Mouse (Mus musculus) MEL (cell line): ENCODE data around the gene Gpr158. TPM values are rescaled to one million over a fixed set of nuclear protein-coding genes. Genes with fewer than 3 reads are reported as not detected.

Experiments
- DNase-seq: peaks from one replicate; pipeline ENCODE4 v3.0.0; 2011; ENCODE audit warnings: low read depth, low spot score
- H3K27ac ChIP-seq: 2 replicates; pipeline ENCODE4 v1.5.1; 2012; ENCODE audit warnings: low read depth, mild to moderate bottlenecking, control low read depth, low read length, moderate library complexity; ENCODE audit not compliant: control insufficient read depth
- H3K27me3 ChIP-seq, 2 experiments: fragments of 150-350 bp in 1 of 2; sonication (generic) in 1 of 2; 2 replicates each; pipeline ENCODE4 v1.6.1; 2012; ENCODE audit warnings: low read length in 2 of 2, mild to moderate bottlenecking in 2 of 2, improper control_type of control experiment in 1 of 2, moderate library complexity in 1 of 2; ENCODE audit not compliant: insufficient read depth in 2 of 2, control insufficient read depth in 1 of 2
- H3K36me3 ChIP-seq, 2 experiments: 2 replicates each; pipeline ENCODE4 v1.6.1; 2012 to 2014; ENCODE audit warnings: low read length in 2 of 2, improper control_type of control experiment in 1 of 2, inconsistent platforms in 1 of 2, mild to moderate bottlenecking in 1 of 2; ENCODE audit not compliant: insufficient read depth in 2 of 2, control insufficient read depth in 1 of 2
- H3K4me1 ChIP-seq, 2 experiments: fragments of 150-350 bp in 1 of 2; sonication (generic) in 1 of 2; 2 replicates each; pipeline ENCODE4 v1.6.1; 2012; ENCODE audit warnings: low read length in 2 of 2, improper control_type of control experiment in 1 of 2, mild to moderate bottlenecking in 1 of 2; ENCODE audit not compliant: insufficient read depth in 2 of 2, control insufficient read depth in 1 of 2
- H3K4me3 ChIP-seq, 2 experiments: fragments of 150-350 bp in 1 of 2; sonication (generic) in 1 of 2; 2 replicates each; pipeline ENCODE4 v1.5.1; 2012; ENCODE audit warnings: low read depth in 2 of 2, low read length in 2 of 2, mild to moderate bottlenecking in 2 of 2, moderate library complexity in 2 of 2, control low read depth in 1 of 2, improper control_type of control experiment in 1 of 2; ENCODE audit not compliant: control insufficient read depth in 1 of 2, insufficient read depth in 1 of 2
- H3K79me2 ChIP-seq: 2 replicates; pipeline ENCODE4 v1.6.1; 2012; ENCODE audit warnings: mild to moderate bottlenecking, low read length, moderate library complexity; ENCODE audit not compliant: control insufficient read depth, poor library complexity, insufficient read depth
- H3K9ac ChIP-seq: 2 replicates; pipeline ENCODE4 v1.6.1; 2012; ENCODE audit warnings: low read depth, mild to moderate bottlenecking, control low read depth, low read length, moderate library complexity; ENCODE audit not compliant: control insufficient read depth, poor library complexity, severe bottlenecking
- H3K9me3 ChIP-seq: fragments of 150-350 bp; sonication (generic); replicated peaks from 2 replicates; pipeline ENCODE4 v1.6.1; 2012; ENCODE audit warnings: mild to moderate bottlenecking, low read length, improper control_type of control experiment, moderate library complexity; ENCODE audit not compliant: insufficient read depth
- BHLHE40 ChIP-seq: IDR thresholded peaks from 2 replicates; pipeline ENCODE4 v1.6.1; 2012; ENCODE audit warnings: low read depth, mild to moderate bottlenecking, inconsistent platforms, low read length, improper control_type of control experiment, borderline replicate concordance
- CTCF ChIP-seq, 3 experiments: IDR thresholded peaks in 2 of 3; conservative IDR thresholded peaks in 1 of 3; 2 replicates each; pipeline ENCODE4 v1.5.1; 2011 to 2012; ENCODE audit warnings: low read length in 3 of 3, low read depth in 2 of 3, mild to moderate bottlenecking in 2 of 3, improper control_type of control experiment in 1 of 3, inconsistent platforms in 1 of 3, mixed read lengths in 1 of 3, moderate library complexity in 1 of 3; ENCODE audit not compliant: control insufficient read depth in 1 of 3, insufficient read depth in 1 of 3, poor library complexity in 1 of 3, severe bottlenecking in 1 of 3
- ELF1 ChIP-seq: IDR thresholded peaks from 2 replicates; pipeline ENCODE4 v1.6.1; 2014; ENCODE audit warnings: low read depth, mild to moderate bottlenecking, inconsistent platforms, low read length, improper control_type of control experiment, moderate library complexity
- EP300 ChIP-seq, 2 experiments: IDR thresholded peaks; 2 replicates each; pipeline ENCODE4 v1.6.1; 2011; ENCODE audit warnings: improper control_type of control experiment in 2 of 2, low read length in 2 of 2, low read depth in 1 of 2, mild to moderate bottlenecking in 1 of 2
- GABPA ChIP-seq: IDR thresholded peaks from 2 replicates; pipeline ENCODE4 v1.6.1; 2012; ENCODE audit warnings: low read depth, mild to moderate bottlenecking, inconsistent platforms, low read length, improper control_type of control experiment, moderate library complexity
- GATA1 ChIP-seq: IDR thresholded peaks from 2 replicates; pipeline ENCODE4 v1.6.1; 2011; ENCODE audit warnings: low read depth, low read length, improper control_type of control experiment
- HCFC1 ChIP-seq: IDR thresholded peaks from 2 replicates; pipeline ENCODE4 v1.6.1; 2012; ENCODE audit warnings: low read depth, mild to moderate bottlenecking, inconsistent platforms, low read length, improper control_type of control experiment, moderate library complexity
- KAT2A ChIP-seq: conservative IDR thresholded peaks from 2 replicates; pipeline ENCODE4 v1.6.1; 2012; ENCODE audit warnings: low read depth, low read length, improper control_type of control experiment, inconsistent platforms
- MAX ChIP-seq: IDR thresholded peaks from 2 replicates; pipeline ENCODE4 v1.6.1; 2011; ENCODE audit warnings: low read length, improper control_type of control experiment
- MAZ ChIP-seq: IDR thresholded peaks from 2 replicates; pipeline ENCODE4 v1.6.1; 2012; ENCODE audit warnings: low read depth, mild to moderate bottlenecking, inconsistent platforms, low read length, improper control_type of control experiment
- MXI1 ChIP-seq: IDR thresholded peaks from 2 replicates; pipeline ENCODE4 v1.6.1; 2011; ENCODE audit warnings: mild to moderate bottlenecking, low read depth, low read length, improper control_type of control experiment
- NRF1 ChIP-seq: IDR thresholded peaks from 2 replicates; pipeline ENCODE4 v1.6.1; 2014; ENCODE audit warnings: low read depth, mild to moderate bottlenecking, inconsistent platforms, low read length, improper control_type of control experiment, moderate library complexity; ENCODE audit not compliant: poor library complexity, insufficient read depth, severe bottlenecking
- POLR2AphosphoS2 ChIP-seq: IDR thresholded peaks from 2 replicates; pipeline ENCODE4 v1.6.1; 2011; ENCODE audit warnings: low read length, improper control_type of control experiment
- POLR2AphosphoS5 ChIP-seq: IDR thresholded peaks from 2 replicates; pipeline ENCODE4 v1.6.1; 2012; ENCODE audit warnings: low read depth, borderline replicate concordance, mild to moderate bottlenecking, inconsistent platforms, low read length, moderate library complexity, mixed read lengths
- SIN3A ChIP-seq: IDR thresholded peaks from 2 replicates; pipeline ENCODE4 v1.6.1; 2012; ENCODE audit warnings: low read length, improper control_type of control experiment, inconsistent platforms
- TAL1 ChIP-seq: IDR thresholded peaks from 2 replicates; pipeline ENCODE4 v1.6.1; 2012; ENCODE audit warnings: mild to moderate bottlenecking, inconsistent platforms, low read length, moderate library complexity, mixed read lengths
- TCF12 ChIP-seq: IDR thresholded peaks from 2 replicates; pipeline ENCODE4 v1.6.1; 2014; ENCODE audit warnings: low read depth, mild to moderate bottlenecking, inconsistent platforms, low read length, improper control_type of control experiment, moderate library complexity
- ZKSCAN1 ChIP-seq: IDR thresholded peaks from 2 replicates; pipeline ENCODE4 v1.6.1; 2012; ENCODE audit warnings: low read depth, mild to moderate bottlenecking, inconsistent platforms, low read length, improper control_type of control experiment, moderate library complexity
- ZMIZ1 ChIP-seq: IDR thresholded peaks from 2 replicates; pipeline ENCODE4 v1.6.1; 2012; ENCODE audit warnings: low read depth, mild to moderate bottlenecking, inconsistent platforms, low read length, improper control_type of control experiment, moderate library complexity
- polyA plus RNA-seq, 2 experiments: library from polyadenylated mRNA; stranded (reverse) in 1 of 2; unstranded in 1 of 2; fragments of >175 nt in 1 of 2; fragments of >200 nt in 1 of 2; gene quantifications; 2 replicates each; pipeline versions ENCODE4 v1.2.1 to v1.2.4; 2012; ENCODE audit warnings: low replicate concordance in 2 of 2, low read depth in 1 of 2; ENCODE audit not compliant: insufficient read length in 2 of 2, insufficient read depth in 1 of 2, missing spikeins in 1 of 2
- total RNA-seq: library from RNA; depleted of rRNA; stranded (reverse); fragments of 300-350 nt; gene quantifications from 2 replicates; pipeline ENCODE4 v1.2.3, GENCODE M21; 2012

Gene Gpr158
- total and polyA plus RNA-seq, 3 experiments = not detected

DNA sequence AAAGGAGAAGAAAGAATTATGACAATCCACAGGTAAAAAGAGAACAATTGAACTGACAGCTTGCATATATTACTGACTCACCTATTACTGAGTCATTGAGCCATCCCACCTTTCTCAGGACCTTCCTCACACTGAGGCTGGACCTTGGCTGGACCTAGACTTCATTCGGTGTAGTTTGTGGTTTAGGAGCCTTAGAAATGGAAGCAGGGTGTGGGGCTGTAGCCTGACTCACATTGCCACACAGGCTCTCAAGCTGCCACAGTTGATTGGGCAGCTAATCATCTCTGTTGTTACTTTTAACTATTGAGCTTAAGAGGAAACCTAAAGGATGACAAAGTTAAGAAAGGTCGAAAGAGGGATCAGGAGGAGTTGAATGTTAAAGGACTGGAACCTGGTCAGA lies 132.1 kb downstream of the Gpr158 start:
- no peak overlapping the region for H3K4me3 ChIP-seq
- no peak for DNase-seq
- H3K27me3 ChIP-seq = no peaks in the 10 kb centered on the region

DNA sequence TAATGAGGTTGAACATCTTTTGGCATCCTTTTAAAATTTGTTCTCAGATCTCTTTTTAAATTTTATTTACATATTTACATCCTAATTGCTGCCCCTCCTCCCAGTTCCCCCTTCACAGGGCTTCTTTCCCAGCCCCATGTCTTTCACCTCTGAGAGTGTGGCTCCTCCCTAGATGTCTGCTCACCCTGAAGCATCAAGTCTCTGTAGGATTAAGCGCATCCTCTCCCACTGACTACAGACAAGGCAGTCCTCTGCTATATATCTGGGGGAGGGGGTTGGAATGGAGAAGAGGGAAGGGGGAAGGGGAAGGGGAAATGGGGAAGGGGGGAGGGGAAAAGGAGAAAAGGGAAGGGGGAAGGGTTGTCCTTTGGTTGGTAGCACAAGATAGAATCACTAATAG lies 140.1 kb downstream of the Gpr158 start:
- H3K9me3 ChIP-seq = no peaks in the 10 kb centered on the region

More for the DNA sequence above, 132.1 kb downstream of the Gpr158 start:
- Histone ChIP-seq H3K9me3 (no peaks in the 10 kb centered on the region), H3K27ac (no peak overlapping the region), H3K9ac (no peak overlapping the region), H3K4me1 (no peaks in the 10 kb centered on the region), H3K36me3 (no peaks in the 10 kb centered on the region), H3K79me2 (no peaks in the 10 kb centered on the region)
- no peak for TF ChIP-seq GATA1
- TF ChIP-seq ZKSCAN1 = no peak
- no peak for TF ChIP-seq BHLHE40
- no peak for TF ChIP-seq SIN3A
- no peak for TF ChIP-seq MAZ
- no peak for TF ChIP-seq CTCF (IDR thresholded peaks at IDR 0.05 in 2 of 3, conservative IDR thresholded peaks at IDR 0.05 in 1 of 3; ENCODE audit: control insufficient read depth in 1 of 3, insufficient read depth in 1 of 3, low read depth in 2 of 3, low read length in 3 of 3, poor library complexity in 1 of 3, severe bottlenecking in 1 of 3)
- TF ChIP-seq EP300 (IDR thresholded peaks at IDR 0.05; ENCODE audit: low read depth in 1 of 2, low read length in 2 of 2) = no peak
- TF ChIP-seq ZMIZ1 = no peak
- TF ChIP-seq MAX = no peak
- TF ChIP-seq HCFC1 = no peak

DNA sequence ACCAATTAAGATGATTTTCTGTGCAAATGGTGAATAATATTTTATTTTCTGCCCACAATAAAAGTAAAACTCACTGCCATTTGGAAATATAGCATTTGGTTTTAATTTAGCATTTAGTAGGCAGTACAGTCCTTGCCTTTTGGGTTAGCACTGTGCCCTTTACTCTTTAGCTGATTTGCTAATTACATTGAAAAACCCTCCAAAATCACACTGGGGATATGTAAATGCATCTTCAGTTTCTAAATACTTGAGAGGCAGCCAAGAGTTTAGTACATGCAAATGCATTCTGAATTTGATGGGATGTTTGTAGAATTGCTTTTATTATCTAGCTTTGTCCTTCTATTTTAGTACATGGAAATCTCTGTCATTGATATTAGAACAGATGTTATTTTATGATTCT lies 163.4 kb downstream of the Gpr158 start:
- H3K9me3 ChIP-seq = no peaks in the 10 kb centered on the region
- H3K4me3 ChIP-seq = no peak overlapping the region
- no peaks in the 10 kb centered on the region for H3K79me2 ChIP-seq
- no peaks in the 10 kb centered on the region for H3K36me3 ChIP-seq
- H3K9ac ChIP-seq = no peak overlapping the region
- no peak overlapping the region for H3K27ac ChIP-seq
- no peak for DNase-seq
- no peaks in the 10 kb centered on the region for H3K4me1 ChIP-seq
- H3K27me3 ChIP-seq = no peaks in the 10 kb centered on the region
- no peak for TF ChIP-seq HCFC1
- no peak for TF ChIP-seq POLR2AphosphoS2
- TF ChIP-seq SIN3A = no peak
- TF ChIP-seq TCF12 = no peak
- no peak for TF ChIP-seq GATA1
- TF ChIP-seq POLR2AphosphoS5 = no peak
- no peak for TF ChIP-seq TAL1
- no peak for TF ChIP-seq ELF1
- TF ChIP-seq NRF1 = no peak
- TF ChIP-seq KAT2A = no peak
- no peak for TF ChIP-seq MXI1
- TF ChIP-seq, all 39 proteins: peak for 0

More for the DNA sequence above, 140.1 kb downstream of the Gpr158 start:
- Histone ChIP-seq H3K27ac (no peak overlapping the region), H3K9ac (no peak overlapping the region), H3K4me1 (no peaks in the 10 kb centered on the region), H3K36me3 (no peaks in the 10 kb centered on the region), H3K27me3 (no peaks in the 10 kb centered on the region), H3K79me2 (no peaks in the 10 kb centered on the region), H3K4me3 (no peak overlapping the region)
- DNase-seq = no peak
- TF ChIP-seq GABPA (no peak), HCFC1 (no peak)
